In genomic region chr12:4856834-4857233, GRCm38 (mm10) we compare ENCODE assay signal across 24 mouse cellular contexts. TPM values are rescaled to one million over a fixed set of nuclear protein-coding genes. Genes with fewer than 3 reads are reported as not detected.
A peak's percentile ranks its signal among the peaks of the same experiment; 100 is the strongest.
DNase-seq lines count a peak whose midpoint lies in the region; ATAC-seq and TF ChIP-seq lines count a peak whose summit lies in the region.
"Had no signal": no experiment of that assay in that cellular context is flagged by ENCODE, and none has a peak within 500 bp of the region (broad histone marks: within the 10 kb centered on the region; RNA-seq: fewer than 3 reads in every experiment).

No protein-coding gene starts in this region.

- no peaks in the 10 kb centered on the region for H3K79me2 ChIP-seq in CH12.LX (replicated peaks; ENCODE audit: control insufficient read depth, extremely low read depth, insufficient read depth, poor library complexity, severe bottlenecking)
- no peaks in the 10 kb centered on the region for H3K79me2 ChIP-seq in MEL (ENCODE audit: control insufficient read depth, insufficient read depth, low read length, poor library complexity)

- peak; percentile 16; the same call in 1 of the 2 replicates for TF ChIP-seq CTCF in heart, postnatal 0 days (IDR thresholded peaks at IDR 0.05; ENCODE audit: low read depth)
- peak; percentile 44; the same call in 1 of the 2 replicates for TF ChIP-seq CTCF in liver, embryonic 14.5 days (IDR thresholded peaks at IDR 0.05; ENCODE audit: low read depth)
- peak; percentile 9 to 44; a peak in 1 of 4 replicates for TF ChIP-seq CTCF in CH12.LX (conservative IDR thresholded peaks at IDR 0.05 in 1 of 2, IDR thresholded peaks at IDR 0.05 in 1 of 2; ENCODE audit: low read depth in 2 of 2, low read length in 2 of 2)
- TF ChIP-seq CTCF in MEL (IDR thresholded peaks at IDR 0.05 in 2 of 3, conservative IDR thresholded peaks at IDR 0.05 in 1 of 3; ENCODE audit: control insufficient read depth in 1 of 3, insufficient read depth in 1 of 3, low read depth in 2 of 3, low read length in 3 of 3, poor library complexity in 1 of 3, severe bottlenecking in 1 of 3) = peak in 2 of 3 experiments; percentile 36 to 49; a peak in 3 of 6 replicates

- no peaks in the 10 kb centered on the region for H3K9me3 ChIP-seq in heart, postnatal 0 days (replicated peaks; ENCODE audit: control insufficient read depth, low read length)
- H3K9me3 ChIP-seq in liver, embryonic 14.5 days (ENCODE audit: control insufficient read depth, low read length) = no peaks in the 10 kb centered on the region
- H3K9me3 ChIP-seq in liver, embryonic 11.5 days (ENCODE audit: control insufficient read depth, low read length) = no peaks in the 10 kb centered on the region
- H3K9me3 ChIP-seq in CH12.LX (replicated peaks; ENCODE audit: low read length) = peaks cover 3% of the 10 kb centered on the region
- no peaks in the 10 kb centered on the region for H3K9me3 ChIP-seq in MEL (replicated peaks; ENCODE audit: insufficient read depth, low read length)
- H3K9me3 ChIP-seq: heart, embryonic 13.5 days; intestine, embryonic 15.5 days; limb, embryonic 10.5 days; limb, embryonic 15.5 days; midbrain, embryonic 15.5 days; neural tube, embryonic 12.5 days had no signal

- ATAC-seq in heart, postnatal 0 days (ENCODE audit: insufficient read depth, low read depth) = no peak
- no peak for ATAC-seq in liver, embryonic 14.5 days (ENCODE audit: insufficient read depth)
- ATAC-seq in liver, embryonic 11.5 days (replicated peaks; ENCODE audit: low FRiP score) = no peak
- ATAC-seq: forebrain, embryonic 16.5 days; hindbrain, embryonic 16.5 days; intestine, embryonic 15.5 days; midbrain, embryonic 15.5 days had no signal

- H3K27ac ChIP-seq in heart, postnatal 0 days (ENCODE audit: low read depth) = no peak overlapping the region
- H3K27ac ChIP-seq in liver, embryonic 14.5 days = no peak overlapping the region
- H3K27ac ChIP-seq in liver, embryonic 11.5 days (ENCODE audit: low read depth, low read length) = no peak overlapping the region
- no peak overlapping the region for H3K27ac ChIP-seq in CH12.LX (ENCODE audit: insufficient read depth, low read depth)
- no peak overlapping the region for H3K27ac ChIP-seq in MEL (ENCODE audit: control insufficient read depth, low read depth, low read length)
- H3K27ac ChIP-seq: heart, embryonic 13.5 days; intestine, embryonic 15.5 days; limb, embryonic 10.5 days; limb, embryonic 15.5 days; midbrain, embryonic 10.5 days; midbrain, embryonic 15.5 days; neural tube, embryonic 12.5 days had no signal

- no peaks in the 10 kb centered on the region for H3K27me3 ChIP-seq in heart, postnatal 0 days (ENCODE audit: control insufficient read depth, insufficient read depth, low read length)
- no peaks in the 10 kb centered on the region for H3K27me3 ChIP-seq in liver, embryonic 14.5 days (ENCODE audit: control insufficient read depth, insufficient read depth, low read length)
- no peaks in the 10 kb centered on the region for H3K27me3 ChIP-seq in liver, embryonic 11.5 days (replicated peaks; ENCODE audit: control insufficient read depth, insufficient read depth, low read length)
- H3K27me3 ChIP-seq in CH12.LX (replicated peaks) (no peaks in the 10 kb centered on the region), MEL (ENCODE audit: control insufficient read depth in 1 of 2, insufficient read depth in 2 of 2, low read length in 2 of 2) (no peaks in the 10 kb centered on the region)
- H3K27me3 ChIP-seq: heart, embryonic 13.5 days; intestine, embryonic 15.5 days; limb, embryonic 15.5 days; midbrain, embryonic 15.5 days; neural tube, embryonic 12.5 days had no signal

- DNase-seq in heart, postnatal 0 days (ENCODE audit: low spot score) = no peak
- DNase-seq in heart, postnatal 10 days = no peak
- no peak for DNase-seq in liver, embryonic 14.5 days (ENCODE audit: low read depth in 3 of 3, low spot score in 3 of 3)
- no peak for DNase-seq in liver, embryonic 11.5 days (ENCODE audit: low spot score)
- no peak for DNase-seq in CH12.LX (ENCODE audit: extremely low read depth)
- DNase-seq in MEL (ENCODE audit: low read depth, low spot score) = peak; percentile 33
- no peak for DNase-seq in yolk sac, embryonic 10.5 days (ENCODE audit: low spot score)
- DNase-seq: adrenal gland, postnatal 10 days; cerebellum, adult 8-10 months; cerebellum, postnatal 25 days; gastrocnemius, postnatal 36 days; lung, postnatal 14 days; right cerebral cortex, adult 18-20 months; thymus, adult 18-20 months had no signal

- 95% methylated on average over 2 of the region's 2 CpGs for WGBS in heart, postnatal 0 days
- 88% methylated on average over 2 of the region's 2 CpGs for WGBS in liver, embryonic 14.5 days (ENCODE audit: insufficient replicate concordance)
- 86% methylated on average over 2 of the region's 2 CpGs for WGBS in liver, embryonic 11.5 days

- dilution Hi-C loops in CH12.LX (cut with MboI; ENCODE audit: extremely low pct_ligation_motif_present, extremely low pct_unique_long_range_greater_than_20kb, low sequenced_read_pairs) = no loop called here

- TF ChIP-seq POLR2A in CH12.LX (IDR thresholded peaks at IDR 0.05; ENCODE audit: low read depth, low read length) (no peak), MEL (IDR thresholded peaks at IDR 0.05; ENCODE audit: control insufficient read depth in 1 of 2, insufficient read depth in 1 of 2, low read depth in 1 of 2, low read length in 2 of 2, poor library complexity in 1 of 2) (no peak)

- TF ChIP-seq RAD21 in CH12.LX (IDR thresholded peaks at IDR 0.05; ENCODE audit: low read depth, low read length) (no peak; the same call in 1 of the 2 replicates), MEL (IDR thresholded peaks at IDR 0.05; ENCODE audit: low read depth, low read length) (peak; percentile 29)

- H3K9ac ChIP-seq in heart, postnatal 0 days (replicated peaks; ENCODE audit: low read depth, low read length) = no peak overlapping the region
- H3K9ac ChIP-seq in liver, embryonic 14.5 days (replicated peaks) = no peak overlapping the region
- H3K9ac ChIP-seq in liver, embryonic 11.5 days (ENCODE audit: low read depth, low read length) = no peak overlapping the region
- H3K9ac ChIP-seq in CH12.LX (ENCODE audit: insufficient read depth, low read depth) (no peak overlapping the region), MEL (ENCODE audit: control insufficient read depth, low read depth, low read length, poor library complexity, severe bottlenecking) (no peak overlapping the region)
- H3K9ac ChIP-seq: heart, embryonic 13.5 days; intestine, embryonic 15.5 days; limb, embryonic 15.5 days; midbrain, embryonic 15.5 days; neural tube, embryonic 12.5 days had no signal

- intact Hi-C loops in heart, postnatal 10 days (cut with DNase I) = loop anchor here (2.0 kb wide), 2 partner anchors 60 to 116 kb away; partner anchors contain the start of gene Atad2b

- in situ Hi-C loops in CH12.LX (cut with MboI; ENCODE audit: low pct_ligation_motif_present, low pct_unique_long_range_greater_than_20kb, low sequenced_read_pairs) = no loop called here

- no peak for TF ChIP-seq EP300 in heart, postnatal 0 days (IDR thresholded peaks at IDR 0.05; ENCODE audit: low read depth)
- no peak for TF ChIP-seq EP300 in liver, embryonic 14.5 days (IDR thresholded peaks at IDR 0.05; ENCODE audit: low read depth)
- TF ChIP-seq EP300 in CH12.LX (IDR thresholded peaks at IDR 0.05; ENCODE audit: low read length) (no peak), MEL (IDR thresholded peaks at IDR 0.05; ENCODE audit: low read depth in 1 of 2, low read length in 2 of 2) (no peak)

- peaks cover 11% of the 10 kb centered on the region for H3K36me3 ChIP-seq in heart, postnatal 0 days (replicated peaks; ENCODE audit: control insufficient read depth, insufficient read depth, low read length)
- peaks cover 17% of the 10 kb centered on the region for H3K36me3 ChIP-seq in liver, embryonic 14.5 days (replicated peaks; ENCODE audit: control insufficient read depth, insufficient read depth, low read depth)
- peaks cover 23% of the 10 kb centered on the region for H3K36me3 ChIP-seq in liver, embryonic 11.5 days (ENCODE audit: control insufficient read depth, insufficient read depth, low read length)
- H3K36me3 ChIP-seq in CH12.LX (replicated peaks in 1 of 2; ENCODE audit: control insufficient read depth in 1 of 2, insufficient read depth in 1 of 2, low read length in 1 of 2) (peaks cover 26 to 57% of the 10 kb centered on the region in 2 experiments), MEL (ENCODE audit: control insufficient read depth in 1 of 2, insufficient read depth in 2 of 2, low read length in 2 of 2) (peaks cover 0 to 3% of the 10 kb centered on the region in 2 experiments; a peak in 2 of 4 replicates)
- H3K36me3 ChIP-seq: midbrain, embryonic 15.5 days had no signal

- no peaks in the 10 kb centered on the region for H3K4me1 ChIP-seq in heart, postnatal 0 days (ENCODE audit: control insufficient read depth, insufficient read depth)
- H3K4me1 ChIP-seq in liver, embryonic 14.5 days (replicated peaks; ENCODE audit: control insufficient read depth in 2 of 2, insufficient read depth in 2 of 2, low read length in 1 of 2) = no peaks in the 10 kb centered on the region; a peak in 1 of 4 replicates
- H3K4me1 ChIP-seq in liver, embryonic 11.5 days (replicated peaks; ENCODE audit: control insufficient read depth, insufficient read depth, low read length) = peaks cover 5% of the 10 kb centered on the region; the same call in 1 of the 2 replicates
- no peaks in the 10 kb centered on the region for H3K4me1 ChIP-seq in CH12.LX (ENCODE audit: control insufficient read depth in 1 of 2, insufficient read depth in 2 of 2)
- H3K4me1 ChIP-seq in MEL (ENCODE audit: control insufficient read depth in 1 of 2, insufficient read depth in 2 of 2, low read length in 2 of 2) = no peaks in the 10 kb centered on the region
- H3K4me1 ChIP-seq: intestine, embryonic 15.5 days; midbrain, embryonic 15.5 days had no signal

- no peak overlapping the region for H3K4me2 ChIP-seq in heart, postnatal 0 days (ENCODE audit: low read depth, low read length)
- H3K4me2 ChIP-seq in liver, embryonic 14.5 days (ENCODE audit: low read depth) = no peak overlapping the region
- no peak overlapping the region for H3K4me2 ChIP-seq in liver, embryonic 11.5 days
- H3K4me2 ChIP-seq in CH12.LX (ENCODE audit: insufficient read depth, low read depth, poor library complexity, severe bottlenecking) = no peak overlapping the region
- H3K4me2 ChIP-seq: heart, embryonic 13.5 days; intestine, embryonic 15.5 days; limb, embryonic 15.5 days; midbrain, embryonic 15.5 days; neural tube, embryonic 12.5 days had no signal

- H3K4me3 ChIP-seq in heart, postnatal 0 days (ENCODE audit: low read depth, low read length) = no peak overlapping the region
- H3K4me3 ChIP-seq in liver, embryonic 14.5 days (ENCODE audit: insufficient read depth in 1 of 2, low read depth in 2 of 2, low read length in 2 of 2) = no peak overlapping the region
- no peak overlapping the region for H3K4me3 ChIP-seq in liver, embryonic 11.5 days (ENCODE audit: low read depth, low read length)
- no peak overlapping the region for H3K4me3 ChIP-seq in CH12.LX (replicated peaks in 1 of 3; ENCODE audit: low read depth in 2 of 3, low read length in 2 of 3, poor library complexity in 1 of 3)
- no peak overlapping the region for H3K4me3 ChIP-seq in MEL (ENCODE audit: control insufficient read depth in 1 of 2, insufficient read depth in 1 of 2, low read depth in 2 of 2, low read length in 2 of 2)
- H3K4me3 ChIP-seq: heart, embryonic 13.5 days; intestine, embryonic 15.5 days; limb, embryonic 10.5 days; limb, embryonic 15.5 days; midbrain, embryonic 10.5 days; midbrain, embryonic 15.5 days; myocyte; neural tube, embryonic 12.5 days had no signal

RNA-seq across cellular contexts. Expression of gene Wdcp, which starts 13.7 kb away (rescaled TPM):
- 6.2 and 7.8 TPM in 2 replicates for total RNA-seq in heart, postnatal 0 days (2014; rRNA removed; ENCODE audit: low replicate concordance)
- polyA plus RNA-seq in heart, postnatal 0 days (2015; fragmentation: Nextera tagmentation; extraction: Ambion mirVana) = 12.6 and 14.6 TPM in 2 replicates
- 1 to 10 TPM; 8.7 to 9.1 TPM for total RNA-seq in heart, postnatal 10 days (2021)
- polyA plus RNA-seq in liver, embryonic 14.5 days (2012; rRNA removed) = 7.7 and 9.1 TPM in 2 replicates
- 11.3 and 11.6 TPM in 2 replicates for polyA plus RNA-seq in liver, embryonic 14.5 days (2014; fragmentation: Nextera tagmentation; extraction: Ambion mirVana)
- polyA plus RNA-seq in liver, embryonic 11.5 days (2014; fragmentation: Nextera tagmentation; extraction: Ambion mirVana) = 28.7 and 31.0 TPM in 2 replicates
- total RNA-seq in CH12.LX (2012; rRNA removed) = 18.9 and 21.7 TPM in 2 replicates
- 31.3 and 32.1 TPM in 2 replicates for total RNA-seq in CH12.LX (2014; rRNA removed)
- 8.9 and 9.3 TPM in 2 replicates for polyA plus RNA-seq in CH12.LX (2012; ENCODE audit: insufficient read length, low read depth)
- 16.5 and 22.6 TPM in 2 replicates for total RNA-seq in MEL (2012; rRNA removed)
- 10 to 100 TPM in 1 of 2 experiments, not detected in 1; 12.6 TPM for polyA plus RNA-seq in MEL (2012; ENCODE audit: insufficient read depth in 1 of 2, insufficient read length in 2 of 2, low read depth in 1 of 2, low replicate concordance in 2 of 2, missing spikeins in 1 of 2)

RNA-seq across cellular contexts. Expression of gene Fkbp1b, which starts 15.4 kb away (rescaled TPM):
- total RNA-seq in heart, postnatal 0 days (2014; rRNA removed; ENCODE audit: low replicate concordance) = 0.34 and 1.5 TPM in 2 replicates
- polyA plus RNA-seq in heart, postnatal 0 days (2015; fragmentation: Nextera tagmentation; extraction: Ambion mirVana) = 5.2 and 6.2 TPM in 2 replicates
- 1 to 10 TPM; 3.6 to 4.0 TPM for total RNA-seq in heart, postnatal 10 days (2021)
- polyA plus RNA-seq in liver, embryonic 14.5 days (2012; rRNA removed) = 2.5 and 2.9 TPM in 2 replicates
- polyA plus RNA-seq in liver, embryonic 14.5 days (2014; fragmentation: Nextera tagmentation; extraction: Ambion mirVana) = 2.2 and 2.6 TPM in 2 replicates
- 4.5 and 5.8 TPM in 2 replicates for polyA plus RNA-seq in liver, embryonic 11.5 days (2014; fragmentation: Nextera tagmentation; extraction: Ambion mirVana)
- total RNA-seq in CH12.LX (2012; rRNA removed) (0.38 and 0.42 TPM in 2 replicates), CH12.LX (2014; rRNA removed) (not detected in 2 replicates), MEL (2012; rRNA removed) (2.1 and 3.0 TPM in 2 replicates)
- polyA plus RNA-seq in CH12.LX (2012; ENCODE audit: insufficient read length, low read depth) (not detected in 2 replicates), MEL (2012; ENCODE audit: insufficient read depth in 1 of 2, insufficient read length in 2 of 2, low read depth in 1 of 2, low replicate concordance in 2 of 2, missing spikeins in 1 of 2) (1 to 10 TPM in 1 of 2 experiments, not detected in 1; 6.8 TPM)

RNA-seq across cellular contexts. Expression of gene Mfsd2b, which starts 17.3 kb away (rescaled TPM):
- total RNA-seq in heart, postnatal 0 days (2014; rRNA removed; ENCODE audit: low replicate concordance) = 1.1 TPM in 1 of 2 replicates, not detected in the other
- 0.69 and 0.79 TPM in 2 replicates for polyA plus RNA-seq in heart, postnatal 0 days (2015; fragmentation: Nextera tagmentation; extraction: Ambion mirVana)
- 1 to 10 TPM in 1 of 2 experiments, under 1 TPM in 1; 0.64 to 2.0 TPM for total RNA-seq in heart, postnatal 10 days (2021)
- polyA plus RNA-seq in liver, embryonic 14.5 days (2012; rRNA removed) = 45.9 and 53.1 TPM in 2 replicates
- polyA plus RNA-seq in liver, embryonic 14.5 days (2014; fragmentation: Nextera tagmentation; extraction: Ambion mirVana) = 54.6 and 62.6 TPM in 2 replicates
- 117 and 122 TPM in 2 replicates for polyA plus RNA-seq in liver, embryonic 11.5 days (2014; fragmentation: Nextera tagmentation; extraction: Ambion mirVana)
- total RNA-seq in CH12.LX (2012; rRNA removed) = 0.17 and 0.21 TPM in 2 replicates
- 0.05 TPM in 1 of 2 replicates, not detected in the other for total RNA-seq in CH12.LX (2014; rRNA removed)
- 0.35 and 0.49 TPM in 2 replicates for polyA plus RNA-seq in CH12.LX (2012; ENCODE audit: insufficient read length, low read depth)
- total RNA-seq in MEL (2012; rRNA removed) = 16.9 and 31.9 TPM in 2 replicates
- 100 to 1,000 TPM in 1 of 2 experiments, not detected in 1; 117 TPM for polyA plus RNA-seq in MEL (2012; ENCODE audit: insufficient read depth in 1 of 2, insufficient read length in 2 of 2, low read depth in 1 of 2, low replicate concordance in 2 of 2, missing spikeins in 1 of 2)

RNA-seq across cellular contexts. Expression of gene Sf3b6, which starts 39.5 kb away (rescaled TPM):
- 53.2 and 74.0 TPM in 2 replicates for total RNA-seq in heart, postnatal 0 days (2014; rRNA removed; ENCODE audit: low replicate concordance)
- polyA plus RNA-seq in heart, postnatal 0 days (2015; fragmentation: Nextera tagmentation; extraction: Ambion mirVana) = 144 and 147 TPM in 2 replicates
- total RNA-seq in heart, postnatal 10 days (2021) = 10 to 100 TPM; 59.5 to 62.1 TPM
- polyA plus RNA-seq in liver, embryonic 14.5 days (2012; rRNA removed) = 34.7 and 72.6 TPM in 2 replicates
- polyA plus RNA-seq in liver, embryonic 14.5 days (2014; fragmentation: Nextera tagmentation; extraction: Ambion mirVana) = 179 and 187 TPM in 2 replicates
- 302 and 314 TPM in 2 replicates for polyA plus RNA-seq in liver, embryonic 11.5 days (2014; fragmentation: Nextera tagmentation; extraction: Ambion mirVana)
- 109 and 135 TPM in 2 replicates for total RNA-seq in CH12.LX (2012; rRNA removed)
- 346 and 388 TPM in 2 replicates for total RNA-seq in CH12.LX (2014; rRNA removed)
- 151 and 191 TPM in 2 replicates for polyA plus RNA-seq in CH12.LX (2012; ENCODE audit: insufficient read length, low read depth)
- 163 and 181 TPM in 2 replicates for total RNA-seq in MEL (2012; rRNA removed)
- polyA plus RNA-seq in MEL (2012; ENCODE audit: insufficient read depth in 1 of 2, insufficient read length in 2 of 2, low read depth in 1 of 2, low replicate concordance in 2 of 2, missing spikeins in 1 of 2) = 100 to 1,000 TPM in 1 of 2 experiments, not detected in 1; 186 TPM

RNA-seq across cellular contexts. Expression of gene Ubxn2a, which starts 50.7 kb away (rescaled TPM):
- total RNA-seq in heart, postnatal 0 days (2014; rRNA removed; ENCODE audit: low replicate concordance) = 18.7 and 21.0 TPM in 2 replicates
- 44.7 and 45.1 TPM in 2 replicates for polyA plus RNA-seq in heart, postnatal 0 days (2015; fragmentation: Nextera tagmentation; extraction: Ambion mirVana)
- 10 to 100 TPM; 49.3 to 54.5 TPM for total RNA-seq in heart, postnatal 10 days (2021)
- 3.9 and 7.4 TPM in 2 replicates for polyA plus RNA-seq in liver, embryonic 14.5 days (2012; rRNA removed)
- 23.0 and 26.4 TPM in 2 replicates for polyA plus RNA-seq in liver, embryonic 14.5 days (2014; fragmentation: Nextera tagmentation; extraction: Ambion mirVana)
- polyA plus RNA-seq in liver, embryonic 11.5 days (2014; fragmentation: Nextera tagmentation; extraction: Ambion mirVana) = 50.9 and 57.3 TPM in 2 replicates
- total RNA-seq in CH12.LX (2012; rRNA removed) (15.2 and 19.5 TPM in 2 replicates), CH12.LX (2014; rRNA removed) (25.4 and 28.5 TPM in 2 replicates), MEL (2012; rRNA removed) (20.3 and 22.8 TPM in 2 replicates)
- polyA plus RNA-seq in CH12.LX (2012; ENCODE audit: insufficient read length, low read depth) (20.8 and 23.5 TPM in 2 replicates), MEL (2012; ENCODE audit: insufficient read depth in 1 of 2, insufficient read length in 2 of 2, low read depth in 1 of 2, low replicate concordance in 2 of 2, missing spikeins in 1 of 2) (10 to 100 TPM in 1 of 2 experiments, not detected in 1; 21.9 TPM)

Comparison
In these comparisons a context has a peak if more than half of its experiments do, and no peak if none do; other contexts are left out.
1. RNA of gene Mfsd2b, which starts 17.3 kb away (polyA plus RNA-seq): 117 TPM in MEL, 117 to 122 TPM in liver, embryonic 11.5 days and 45.9 to 62.6 TPM in liver, embryonic 14.5 days; 0.69 to 0.79 TPM in heart, postnatal 0 days and 0.35 to 0.49 TPM in CH12.LX; every median in the first group is over 10 times any median in the second.
2. Peak in every context shown above with its lines, with median percentiles within 50 percentile points of each other: CTCF ChIP-seq.